Mouse (Mus musculus) brown adipose tissue, adult 24 weeks (tissue): Measurements from ENCODE around the gene Napepld. TPM values are rescaled to one million over a fixed set of nuclear protein-coding genes. Genes with fewer than 3 reads are reported as not detected.
"Not testable (repeated sequence)": the region's sequence is repeated elsewhere in the genome, so short reads cannot be mapped to it uniquely, and the experiment has no call there.

Experiments
- H3K27ac ChIP-seq: fragments of 200-500 bp; replicated peaks from 2 replicates; pipeline ENCODE4 v1.5.1; 2012; ENCODE audit warnings: low read depth, mild to moderate bottlenecking, low read length
- H3K4me1 ChIP-seq: fragments of 200-500 bp; 2 replicates; pipeline ENCODE4 v1.6.1; 2012; ENCODE audit warnings: low read length, mixed read lengths; ENCODE audit not compliant: control insufficient read depth, insufficient read depth, insufficient read length
- H3K4me3 ChIP-seq: fragments of 200-500 bp; 2 replicates; pipeline ENCODE4 v1.5.1; 2012; ENCODE audit warnings: low read depth, mild to moderate bottlenecking, low read length, moderate library complexity; ENCODE audit not compliant: insufficient read depth
- polyA plus RNA-seq: library from polyadenylated mRNA; stranded (reverse); fragments of >200 nt; gene quantifications from 2 replicates; pipeline ENCODE4 v1.2.4, GENCODE M21; 2012; ENCODE audit not compliant: missing spikeins, insufficient read depth, insufficient read length

Napepld gene
- polyA plus RNA-seq, 1 experiment, result 12.9 TPM

GRCm38 (mm10) chr5:21724427-21724826 lies 23.2 kb upstream of the Napepld start:
- no peak overlapping the region for H3K4me3 ChIP-seq
- H3K4me1 ChIP-seq, result peaks cover 7% of the 10 kb centered on the region
- no peak overlapping the region for H3K27ac ChIP-seq

GRCm38 (mm10) chr5:21719209-21719608 lies 18.0 kb upstream of the Napepld start:
- Histone ChIP-seq H3K27ac (no peak overlapping the region), H3K4me1 (peaks cover 7% of the 10 kb centered on the region), H3K4me3 (no peak overlapping the region)

- H3K27ac ChIP-seq, result no peak overlapping the region
- H3K4me1 ChIP-seq, result peaks cover 5% of the 10 kb centered on the region; the same call in 1 of the 2 replicates
- H3K4me3 ChIP-seq, result no peak overlapping the region
Measured at GRCm38 (mm10) chr5:21718546-21718945, 17.4 kb upstream of the Napepld start.

- H3K4me1 ChIP-seq, result peaks cover under 1% of the 10 kb centered on the region; the same call in 1 of the 2 replicates
- no peak overlapping the region for H3K27ac ChIP-seq
- H3K4me3 ChIP-seq, result no peak overlapping the region
Measured at GRCm38 (mm10) chr5:21717165-21717715, 16.0 kb upstream of the Napepld start.

- Histone ChIP-seq H3K4me3 (no peak overlapping the region), H3K4me1 (no peaks in the 10 kb centered on the region), H3K27ac (no peak overlapping the region)
Measured at GRCm38 (mm10) chr5:21714447-21714846, 13.3 kb upstream of the Napepld start.

GRCm38 (mm10) chr5:21712127-21712715 lies 11.0 kb upstream of the Napepld start:
- Histone ChIP-seq H3K4me1 (no peaks in the 10 kb centered on the region), H3K4me3 (no peak overlapping the region)

GRCm38 (mm10) chr5:21708011-21708410 lies 6.8 kb upstream of the Napepld start:
- H3K4me1 ChIP-seq, H3K27ac ChIP-seq, H3K4me3 ChIP-seq: not testable (repeated sequence)

More at GRCm38 (mm10) chr5:21712127-21712715, 11.0 kb upstream of the Napepld start:
- H3K27ac ChIP-seq, result no peak overlapping the region

- no peak overlapping the region for H3K4me3 ChIP-seq
- H3K27ac ChIP-seq, result no peak overlapping the region
- H3K4me1 ChIP-seq, result no peaks in the 10 kb centered on the region
Measured at GRCm38 (mm10) chr5:21706546-21706945, 5.3 kb upstream of the Napepld start.

GRCm38 (mm10) chr5:21703708-21704107 lies 2.5 kb upstream of the Napepld start:
- no peak overlapping the region for H3K4me3 ChIP-seq
- H3K27ac ChIP-seq, result no peak overlapping the region
- no peaks in the 10 kb centered on the region for H3K4me1 ChIP-seq

- H3K4me3 ChIP-seq, result no peak overlapping the region
- H3K4me1 ChIP-seq, result no peaks in the 10 kb centered on the region
- H3K27ac ChIP-seq, result peak overlapping the region; percentile 64; the same call in 1 of the 2 replicates
Measured at GRCm38 (mm10) chr5:21702873-21703475, 1.8 kb upstream of the Napepld start.

GRCm38 (mm10) chr5:21702009-21702364 lies 791 bp upstream of the Napepld start:
- Histone ChIP-seq H3K4me1 (no peaks in the 10 kb centered on the region), H3K4me3 (peak overlapping the region; percentile 70), H3K27ac (no peak overlapping the region)

GRCm38 (mm10) chr5:21700934-21701333 lies 262 bp downstream of the Napepld start:
- peak overlapping the region; percentile 77 for H3K4me3 ChIP-seq
- no peak overlapping the region for H3K27ac ChIP-seq
- H3K4me1 ChIP-seq, result no peaks in the 10 kb centered on the region

GRCm38 (mm10) chr5:21700272-21700821 lies 849 bp downstream of the Napepld start:
- Histone ChIP-seq H3K27ac (no peak overlapping the region), H3K4me1 (no peaks in the 10 kb centered on the region), H3K4me3 (peak overlapping the region; percentile 77)

- not testable (repeated sequence) for H3K27ac ChIP-seq, H3K4me1 ChIP-seq, H3K4me3 ChIP-seq
Measured at GRCm38 (mm10) chr5:21699555-21699954, 1.6 kb downstream of the Napepld start.

GRCm38 (mm10) chr5:21694854-21695490 lies 6.2 kb downstream of the Napepld start:
- no peak overlapping the region for H3K4me3 ChIP-seq
- H3K27ac ChIP-seq, result no peak overlapping the region
- H3K4me1 ChIP-seq, result no peaks in the 10 kb centered on the region
